Mouse (Mus musculus) erythroblast, embryonic 14.5 days (primary cell): ENCODE data around the gene Dgkb. TPM values are rescaled to one million over a fixed set of nuclear protein-coding genes. Genes with fewer than 3 reads are reported as not detected.

Experiments
- H3K27me3 ChIP-seq: 2 replicates; pipeline ENCODE4 v1.6.1; 2012; ENCODE audit warnings: inconsistent platforms; ENCODE audit not compliant: control insufficient read depth
- H3K36me3 ChIP-seq: 2 replicates; pipeline ENCODE4 v1.6.1; 2012; ENCODE audit warnings: mild to moderate bottlenecking, inconsistent platforms; ENCODE audit not compliant: control insufficient read depth
- H3K4me1 ChIP-seq: 2 replicates; pipeline ENCODE4 v1.6.1; 2012; ENCODE audit warnings: inconsistent platforms; ENCODE audit not compliant: control insufficient read depth
- H3K4me3 ChIP-seq: replicated peaks from 2 replicates; pipeline ENCODE3; 2012; ENCODE audit warnings: moderate library complexity, mild to moderate bottlenecking, inconsistent platforms
- H3K9me3 ChIP-seq: 2 replicates; pipeline ENCODE4 v1.6.1; 2012; ENCODE audit warnings: low read length, inconsistent platforms, mixed read lengths; ENCODE audit not compliant: control insufficient read depth
- GATA1 ChIP-seq: IDR thresholded peaks from 2 replicates; pipeline ENCODE4 v1.6.1; 2012; ENCODE audit warnings: low read length, inconsistent platforms, mixed read lengths
- TAL1 ChIP-seq: IDR thresholded peaks from 3 replicates; pipeline ENCODE4 v1.6.1; 2012; ENCODE audit warnings: low read length, inconsistent platforms, mixed read lengths
- polyA plus RNA-seq: library from polyadenylated mRNA; stranded (reverse); fragments of >175 nt; gene quantifications from 2 replicates; pipeline ENCODE4 v1.2.3, GENCODE M21; 2012

Gene Dgkb
- polyA plus RNA-seq: not detected in 2 replicates

DNA sequence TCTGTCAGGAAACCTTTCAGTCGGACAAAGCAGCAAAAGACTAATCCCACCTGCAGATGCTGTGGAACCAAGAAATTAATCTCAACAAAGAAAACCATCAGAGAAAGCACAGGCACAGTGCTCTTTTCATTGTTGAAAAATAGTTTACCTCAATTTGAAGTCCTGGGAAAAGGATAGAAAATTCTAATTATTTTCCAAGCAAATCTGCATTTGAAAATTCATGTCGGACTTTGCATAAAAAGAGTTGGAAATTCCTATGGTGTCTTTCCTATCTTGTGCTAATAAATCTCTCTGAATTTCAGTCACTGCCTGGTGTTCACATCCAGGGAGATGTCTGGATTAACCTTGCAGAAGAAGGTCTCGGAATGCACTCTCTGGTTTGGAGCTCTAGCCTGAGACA lies at the start of gene Dgkb:
TSS of gene Dgkb (plus strand) at position 301 of the 400 bp plus-strand sequence.
- no peak within 1 kb of the TSS for H3K4me3 ChIP-seq
- TF ChIP-seq GATA1: no peak
- no peak for TF ChIP-seq TAL1
- H3K36me3 ChIP-seq: no peaks in the 10 kb centered on the region
- H3K9me3 ChIP-seq: no peaks in the 10 kb centered on the region
- H3K4me1 ChIP-seq: no peaks in the 10 kb centered on the region
- H3K27me3 ChIP-seq: no peaks in the 10 kb centered on the region

DNA sequence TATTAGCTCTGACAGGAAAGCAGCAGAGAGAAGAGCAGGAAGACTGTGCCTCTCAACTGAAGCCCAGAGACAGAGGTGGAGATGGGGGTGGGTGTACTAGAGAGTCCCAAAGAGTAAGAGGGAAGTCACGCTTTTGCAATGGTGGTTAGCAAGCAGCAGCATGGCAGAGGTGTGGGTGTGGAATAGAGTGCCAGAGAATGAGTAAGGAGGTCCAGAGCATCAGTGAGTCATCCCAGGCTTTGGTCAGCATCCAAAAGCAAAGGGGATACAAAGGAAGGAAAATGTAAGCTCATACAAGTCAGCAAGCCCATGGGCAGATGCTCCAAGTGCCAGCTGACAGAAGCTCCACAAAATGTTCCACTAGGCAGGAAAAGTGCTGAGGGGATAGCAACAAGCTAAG lies 47.7 kb upstream of the Dgkb start:
- Histone ChIP-seq H3K36me3 (no peaks in the 10 kb centered on the region), H3K4me1 (no peaks in the 10 kb centered on the region), H3K27me3 (no peaks in the 10 kb centered on the region), H3K9me3 (no peaks in the 10 kb centered on the region), H3K4me3 (no peak overlapping the region)
- no peak for TF ChIP-seq TAL1
- TF ChIP-seq GATA1: no peak

DNA sequence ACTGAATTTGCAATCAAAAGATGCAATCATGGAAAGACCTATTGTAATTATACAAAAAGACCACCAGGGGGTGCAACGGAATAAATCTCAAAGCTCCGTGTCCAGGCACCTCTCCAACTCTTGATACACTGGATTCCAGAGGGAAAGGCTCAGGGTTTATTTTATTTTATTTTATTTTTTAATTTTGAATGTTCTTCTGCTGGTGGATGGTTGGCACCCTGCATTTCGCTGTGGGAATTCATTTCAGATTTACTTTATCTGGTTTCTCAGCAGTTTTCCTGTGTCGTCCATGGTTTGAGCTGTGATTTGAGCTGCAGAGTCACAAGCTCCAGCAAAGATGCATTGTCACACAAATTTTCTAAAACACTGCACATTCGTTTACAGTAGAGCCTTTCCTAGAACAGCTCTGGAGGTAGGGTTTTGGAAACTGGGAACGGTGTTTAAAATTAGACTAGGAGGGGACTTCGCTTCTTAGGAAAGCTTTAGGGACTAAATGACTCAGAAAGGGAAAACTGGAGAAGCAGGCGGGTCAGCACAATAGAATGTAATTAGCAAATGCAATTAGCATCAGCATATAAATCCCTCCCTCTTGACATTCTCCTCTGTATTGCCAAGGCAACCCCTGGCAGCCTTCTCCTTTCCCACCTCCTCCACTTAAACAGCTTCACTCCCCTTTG lies 43.7 kb upstream of the Dgkb start:
- Histone ChIP-seq H3K4me3 (no peak overlapping the region), H3K36me3 (no peaks in the 10 kb centered on the region), H3K4me1 (no peaks in the 10 kb centered on the region), H3K9me3 (no peaks in the 10 kb centered on the region), H3K27me3 (no peaks in the 10 kb centered on the region)
- TF ChIP-seq TAL1: no peak
- TF ChIP-seq GATA1: no peak

DNA sequence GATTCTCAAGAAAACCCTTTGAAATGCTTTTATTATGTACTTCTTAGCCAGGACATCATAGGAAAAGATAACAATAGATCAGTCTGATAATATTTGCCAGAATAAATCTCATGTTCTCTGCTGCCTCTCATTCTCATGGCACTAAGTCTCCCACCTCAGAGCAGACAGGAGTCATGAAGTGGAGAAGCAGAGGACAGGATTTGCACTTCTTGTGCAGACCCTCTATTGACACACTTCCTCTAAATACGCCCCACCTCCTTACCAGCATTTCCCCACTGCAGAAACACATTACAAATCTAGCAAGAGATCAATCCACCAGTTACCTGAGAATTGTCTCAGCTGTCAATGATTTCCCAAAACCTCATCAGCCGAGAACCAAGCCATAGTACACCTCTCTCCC lies 42.9 kb upstream of the Dgkb start:
- TF ChIP-seq GATA1: no peak
- TF ChIP-seq TAL1: no peak
- Histone ChIP-seq H3K4me1 (no peaks in the 10 kb centered on the region), H3K9me3 (no peaks in the 10 kb centered on the region), H3K4me3 (no peak overlapping the region), H3K36me3 (no peaks in the 10 kb centered on the region), H3K27me3 (no peaks in the 10 kb centered on the region)

DNA sequence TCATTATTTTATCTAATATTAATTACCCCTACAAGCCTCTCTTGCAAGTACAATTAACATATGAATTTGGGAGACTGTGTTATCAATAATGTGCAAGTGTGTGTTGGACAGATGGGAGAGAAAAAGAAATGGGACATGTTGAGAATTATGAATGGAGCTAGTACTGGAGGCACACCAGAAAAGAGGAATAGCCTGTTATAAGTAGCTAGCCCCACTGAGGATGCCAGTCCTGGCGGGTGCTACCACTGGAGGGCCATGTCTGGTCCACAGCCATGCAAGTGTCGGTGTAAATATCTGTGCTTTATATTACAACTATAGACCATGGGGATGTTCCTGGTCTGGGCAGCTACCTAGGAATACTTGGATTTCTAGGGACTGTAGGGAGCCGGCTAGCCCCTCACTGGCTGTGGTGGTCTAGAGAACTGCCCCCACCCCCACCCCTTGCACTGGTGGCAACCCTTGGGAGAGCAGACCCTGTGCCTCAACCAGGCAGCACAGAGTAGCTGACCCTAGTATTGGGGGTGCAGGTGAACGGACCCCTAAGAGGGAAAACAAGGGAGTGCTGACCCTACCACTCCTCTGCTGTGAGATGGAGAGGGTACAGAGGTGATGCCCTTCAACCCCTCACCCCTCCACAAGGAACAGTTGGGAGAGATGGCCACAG lies 21.1 kb upstream of the Dgkb start:
- TF ChIP-seq GATA1 (no peak), TAL1 (no peak)
- Histone ChIP-seq H3K36me3 (no peaks in the 10 kb centered on the region), H3K27me3 (no peaks in the 10 kb centered on the region), H3K4me3 (no peak overlapping the region), H3K9me3 (peaks cover 4% of the 10 kb centered on the region), H3K4me1 (no peaks in the 10 kb centered on the region)

DNA sequence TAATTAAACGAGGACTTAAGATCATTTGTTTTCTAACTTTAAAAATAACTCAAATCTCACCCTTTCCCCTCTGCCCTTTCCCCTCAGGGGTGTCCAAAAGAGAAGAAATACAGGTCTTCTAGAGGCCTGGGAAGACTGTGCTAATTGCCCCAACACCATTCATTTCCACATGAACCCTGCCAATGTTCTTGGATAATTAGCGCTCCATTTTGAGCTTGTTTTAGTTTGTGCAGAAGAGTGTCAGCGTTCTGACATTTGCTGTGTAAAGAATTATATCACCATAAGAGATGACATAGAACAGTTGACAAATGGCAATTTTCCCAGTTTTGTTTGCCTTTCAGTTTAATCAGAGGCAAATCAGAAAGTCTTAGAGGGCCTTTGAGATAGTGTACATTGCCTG lies 3.4 kb upstream of the Dgkb start:
- no peaks in the 10 kb centered on the region for H3K9me3 ChIP-seq
- H3K36me3 ChIP-seq: no peaks in the 10 kb centered on the region
- no peak overlapping the region for H3K4me3 ChIP-seq
- no peak for TF ChIP-seq GATA1
- no peak for TF ChIP-seq TAL1
- H3K27me3 ChIP-seq: no peaks in the 10 kb centered on the region
- H3K4me1 ChIP-seq: no peaks in the 10 kb centered on the region

DNA sequence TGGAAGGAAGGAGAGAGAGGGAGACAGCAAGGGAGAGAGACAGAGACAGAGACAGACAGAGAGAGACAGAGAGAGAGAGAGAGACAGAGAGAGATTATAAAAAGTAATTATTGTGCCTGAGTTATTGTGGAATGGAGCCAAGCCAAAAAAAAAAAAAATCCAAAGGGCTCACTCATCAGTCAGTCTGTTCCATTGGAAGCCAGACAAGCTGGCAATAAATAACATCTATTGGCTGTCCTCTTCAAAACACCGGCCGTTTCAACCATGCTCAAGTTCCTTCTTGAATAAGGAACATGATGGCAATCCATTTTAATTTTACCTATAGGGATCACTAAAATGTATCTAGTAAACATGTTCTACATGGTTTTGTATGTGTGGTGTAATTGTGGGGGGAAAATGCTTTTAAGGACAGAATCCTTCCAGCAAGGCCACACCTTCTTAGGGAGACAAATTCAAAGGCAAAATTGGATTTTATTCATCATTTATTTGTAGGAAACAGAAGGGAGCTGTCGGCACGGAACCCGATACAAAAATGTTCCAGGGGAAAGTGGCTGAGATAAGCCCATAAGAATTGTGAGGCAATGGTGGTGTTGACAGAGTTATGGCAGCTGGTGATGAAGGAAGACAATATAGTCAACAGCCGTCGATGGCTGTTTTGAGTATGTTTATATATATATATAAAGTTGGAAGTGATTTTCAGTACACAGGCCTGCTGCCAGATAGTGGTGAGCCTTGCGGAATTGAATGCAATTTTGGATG lies 3.7 kb downstream of the Dgkb start:
- H3K9me3 ChIP-seq: no peaks in the 10 kb centered on the region
- H3K36me3 ChIP-seq: no peaks in the 10 kb centered on the region
- H3K4me3 ChIP-seq: no peak overlapping the region
- no peak for TF ChIP-seq GATA1
- TF ChIP-seq TAL1: no peak
- H3K27me3 ChIP-seq: no peaks in the 10 kb centered on the region
- no peaks in the 10 kb centered on the region for H3K4me1 ChIP-seq

DNA sequence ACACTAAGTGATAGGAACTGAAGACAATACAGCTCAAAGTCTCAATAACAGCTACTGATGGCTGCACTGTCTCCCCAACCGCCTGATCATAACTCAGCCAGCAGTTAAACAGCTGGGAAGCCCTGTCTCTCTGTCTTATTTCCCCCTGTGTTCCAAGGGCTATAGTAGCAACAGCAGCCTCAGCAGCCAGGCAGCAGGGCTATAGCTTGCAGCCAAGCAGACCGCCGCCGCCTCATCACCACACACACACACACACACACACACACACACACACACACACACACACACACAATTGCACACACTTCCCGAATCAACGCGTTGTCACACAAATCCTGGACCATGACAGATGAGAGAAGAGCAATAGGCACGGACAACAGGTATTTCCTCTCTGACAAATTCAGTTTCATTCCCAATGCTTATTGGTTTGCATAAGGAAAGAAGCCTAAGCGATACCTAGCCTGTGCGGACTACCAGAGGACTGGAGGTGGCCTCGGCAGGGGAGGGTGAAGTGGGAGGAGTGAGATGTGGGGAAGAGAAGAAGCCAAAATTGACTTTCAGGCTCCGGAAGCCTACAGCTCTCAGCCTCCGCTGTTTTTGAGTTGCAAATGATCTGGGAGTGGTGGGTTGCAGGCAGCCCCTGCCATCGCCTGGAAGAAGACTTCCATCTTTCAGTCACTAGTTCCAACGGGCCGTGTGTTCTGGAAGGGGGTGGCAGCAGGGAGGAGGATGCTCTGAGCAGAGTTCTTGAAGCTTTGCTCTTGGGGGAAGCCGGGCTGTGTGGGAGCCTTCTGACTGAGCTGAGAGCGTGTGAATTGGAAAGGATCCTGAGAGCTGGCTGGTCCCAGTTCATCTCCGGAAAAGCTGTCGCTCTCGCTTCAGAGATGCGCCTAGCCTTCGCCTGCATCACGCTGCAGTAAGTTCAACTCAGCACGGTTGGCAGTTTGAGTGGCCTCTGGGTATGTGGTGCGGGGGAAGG lies 62.8 kb downstream of the Dgkb start:
- TF ChIP-seq TAL1 (no peak), GATA1 (no peak)
- H3K9me3 ChIP-seq: peaks cover 2% of the 10 kb centered on the region; the same call in 1 of the 2 replicates
- no peak overlapping the region for H3K4me3 ChIP-seq
- H3K4me1 ChIP-seq: no peaks in the 10 kb centered on the region
- peaks cover 16% of the 10 kb centered on the region for H3K27me3 ChIP-seq
- no peaks in the 10 kb centered on the region for H3K36me3 ChIP-seq
